Mouse (Mus musculus) C2C12 (cell line): ENCODE results near the gene Rdm1.
"Not testable (repeated sequence)": the region's sequence is repeated elsewhere in the genome, so short reads cannot be mapped to it uniquely, and the experiment has no call there.

ENCODE experiments used
- CEBPB ChIP-seq: IDR thresholded peaks from one replicate; pipeline ENCODE4 v1.6.1; 2011; ENCODE audit warnings: low read depth, mild to moderate bottlenecking, control low read depth, moderate library complexity
- CTCF ChIP-seq: IDR thresholded peaks from one replicate; pipeline ENCODE4 v1.5.1; 2011; ENCODE audit not compliant: control insufficient read depth, insufficient read depth, insufficient read length
- FOSL1 ChIP-seq: IDR thresholded peaks from one replicate; pipeline ENCODE4 v1.8.0; 2011; ENCODE audit warnings: mild to moderate bottlenecking, low read length; ENCODE audit not compliant: poor library complexity, insufficient read depth, severe bottlenecking
- MAX ChIP-seq: IDR thresholded peaks from one replicate; pipeline ENCODE4 v1.6.1; 2011; ENCODE audit warnings: mild to moderate bottlenecking, control low read depth
- MYOD1 ChIP-seq: IDR thresholded peaks from one replicate; pipeline ENCODE4 v1.6.1; 2011; ENCODE audit warnings: low read depth; ENCODE audit not compliant: control insufficient read depth, insufficient read length
- USF1 ChIP-seq: IDR thresholded peaks from one replicate; pipeline ENCODE4 v1.6.1; 2011; ENCODE audit warnings: low read depth, mild to moderate bottlenecking, control low read depth, moderate library complexity

GRCm38 (mm10) chr11:101585031-101585430 is 42.0 kb upstream of the Rdm1 start:
- TF ChIP-seq MAX, CTCF, USF1, CEBPB, MYOD1, FOSL1: not testable (repeated sequence)
